Mouse (Mus musculus) heart, embryonic 11.5 days (tissue): ENCODE results near the gene Wfdc3. TPM values are rescaled to one million over a fixed set of nuclear protein-coding genes. Genes with fewer than 3 reads are reported as not detected.

Experiments used
- ATAC-seq: fragments of 200-750 bp; cut with Nextera tagmentation; replicated peaks from 2 replicates; pipeline ENCODE4 v1.8.0; 2017; ENCODE audit warnings: moderate library complexity; ENCODE audit not compliant: insufficient number of reproducible peaks, low FRiP score, low TSS enrichment
- H3K27ac ChIP-seq: fragments of 300-500 bp; sonication (generic); 2 replicates; pipeline ENCODE4 v1.5.1; 2014; ENCODE audit warnings: mild to moderate bottlenecking, low read depth, low read length
- H3K27me3 ChIP-seq: fragments of 300-500 bp; sonication (generic); 2 replicates; pipeline ENCODE4 v1.6.1; 2014; ENCODE audit warnings: mild to moderate bottlenecking, low read length, mixed read lengths; ENCODE audit not compliant: control insufficient read depth, insufficient read depth
- H3K36me3 ChIP-seq: fragments of 300-500 bp; sonication (generic); 2 replicates; pipeline ENCODE4 v1.6.1; 2014; ENCODE audit warnings: mild to moderate bottlenecking, low read length, moderate library complexity, mixed read lengths; ENCODE audit not compliant: control insufficient read depth, insufficient read depth
- H3K4me1 ChIP-seq: fragments of 300-500 bp; sonication (generic); 2 replicates; pipeline ENCODE4 v1.6.1; 2014; ENCODE audit warnings: low read length; ENCODE audit not compliant: control insufficient read depth, insufficient read depth
- H3K4me2 ChIP-seq: fragments of 300-500 bp; sonication (generic); 2 replicates; pipeline ENCODE4 v1.6.1; 2014; ENCODE audit warnings: mild to moderate bottlenecking, moderate library complexity
- H3K4me3 ChIP-seq: fragments of 300-500 bp; sonication (generic); 2 replicates; pipeline ENCODE4 v1.5.1; 2014; ENCODE audit warnings: low read depth, low read length
- H3K9ac ChIP-seq: fragments of 300-500 bp; sonication (generic); 2 replicates; pipeline ENCODE4 v1.6.1; 2014; ENCODE audit warnings: mild to moderate bottlenecking, low read depth, low read length, moderate library complexity
- H3K9me3 ChIP-seq: fragments of 300-500 bp; sonication (generic); replicated peaks from 2 replicates; pipeline ENCODE4 v1.6.1; 2016; ENCODE audit warnings: low read length; ENCODE audit not compliant: control insufficient read depth
- WGBS: fragments of 180-500 bp; shearing (Covaris S2); extraction: QIAGEN DNeasy Blood & Tissue Kit; methylation state at CpG from one replicate; pipeline ENCODE4 v1.1.7; 2014; ENCODE audit not compliant: insufficient replicate concordance; 5-methylcytosine and 5-hydroxymethylcytosine counted together
- polyA plus RNA-seq: library from polyadenylated mRNA; unstranded; fragments of >200 nt; fragmentation: Nextera tagmentation; extraction: Ambion mirVana; gene quantifications from 2 replicates; pipeline ENCODE4 v1.2.1, GENCODE M21; 2014

The Wfdc3 gene
- polyA plus RNA-seq, 1 experiment from 2014 or later: 0.19 TPM

DNA sequence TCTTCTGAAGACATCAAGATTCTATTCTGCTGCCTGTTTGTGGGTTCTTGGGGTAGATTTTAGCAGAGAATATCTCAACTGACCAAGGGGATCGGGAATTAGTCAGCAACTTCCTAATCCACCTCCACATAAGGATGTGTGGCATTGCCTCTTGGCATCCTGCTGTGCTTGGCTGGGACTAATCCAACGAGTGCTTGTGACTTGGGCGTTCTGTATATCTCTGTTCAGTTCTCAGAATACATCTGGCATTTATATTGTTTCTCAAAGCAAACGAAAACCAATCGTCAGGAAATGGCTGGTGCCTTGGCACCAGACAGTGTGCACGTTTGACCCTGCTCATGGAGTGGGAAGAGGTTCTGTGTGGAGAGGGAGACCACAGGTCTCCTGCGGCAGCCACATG lies 5.9 kb downstream of the Wfdc3 start:
- 53% methylated on average over 7 of the region's 7 CpGs for WGBS
- Histone ChIP-seq H3K36me3 (no peaks in the 10 kb centered on the region), H3K4me2 (no peak overlapping the region), H3K9me3 (no peaks in the 10 kb centered on the region), H3K4me1 (peaks cover under 1% of the 10 kb centered on the region; the same call in 1 of the 2 replicates), H3K27ac (no peak overlapping the region), H3K4me3 (no peak overlapping the region), H3K27me3 (no peaks in the 10 kb centered on the region), H3K9ac (no peak overlapping the region)
- ATAC-seq: no peak

DNA sequence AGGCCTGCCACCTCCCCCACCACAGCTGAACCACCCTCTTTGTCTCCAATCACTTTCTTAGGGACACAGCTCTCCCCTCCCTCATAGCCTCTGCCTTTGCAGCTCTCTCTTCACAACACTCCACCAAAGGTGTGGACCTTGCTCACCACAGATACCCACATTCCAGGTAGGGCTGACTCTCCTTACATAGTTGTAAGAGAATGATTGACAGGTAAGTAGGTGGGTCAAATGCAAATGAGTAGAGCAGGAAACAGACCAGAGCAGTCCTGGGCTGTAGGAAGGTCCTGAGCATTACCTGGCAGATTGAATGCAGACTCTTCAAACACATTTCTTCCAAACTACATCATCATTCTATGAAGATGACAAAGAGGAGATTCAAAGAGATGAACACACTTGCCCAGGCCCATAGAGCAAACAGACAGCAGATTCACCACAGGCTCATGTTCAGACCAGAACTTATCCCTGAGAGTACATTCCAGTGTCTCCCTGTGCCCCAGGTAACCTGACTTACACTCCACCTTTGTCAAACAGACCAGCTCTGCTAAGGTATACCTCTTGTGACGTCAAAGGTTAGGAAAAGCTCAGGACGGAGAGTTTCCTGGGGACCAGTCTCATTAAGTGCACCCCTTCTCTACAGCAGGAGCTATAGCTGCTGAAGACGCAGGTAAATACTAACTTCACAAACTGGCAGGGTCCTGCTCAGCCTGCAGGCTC lies 8.2 kb downstream of the Wfdc3 start:
- H3K36me3 ChIP-seq: no peaks in the 10 kb centered on the region
- H3K4me1 ChIP-seq: no peaks in the 10 kb centered on the region
- no peaks in the 10 kb centered on the region for H3K9me3 ChIP-seq
- H3K9ac ChIP-seq: no peak overlapping the region
- 68% methylated on average over 3 of the region's 3 CpGs for WGBS
- H3K27me3 ChIP-seq: no peaks in the 10 kb centered on the region
- no peak for ATAC-seq
- H3K4me3 ChIP-seq: no peak overlapping the region
- H3K27ac ChIP-seq: no peak overlapping the region
- no peak overlapping the region for H3K4me2 ChIP-seq

DNA sequence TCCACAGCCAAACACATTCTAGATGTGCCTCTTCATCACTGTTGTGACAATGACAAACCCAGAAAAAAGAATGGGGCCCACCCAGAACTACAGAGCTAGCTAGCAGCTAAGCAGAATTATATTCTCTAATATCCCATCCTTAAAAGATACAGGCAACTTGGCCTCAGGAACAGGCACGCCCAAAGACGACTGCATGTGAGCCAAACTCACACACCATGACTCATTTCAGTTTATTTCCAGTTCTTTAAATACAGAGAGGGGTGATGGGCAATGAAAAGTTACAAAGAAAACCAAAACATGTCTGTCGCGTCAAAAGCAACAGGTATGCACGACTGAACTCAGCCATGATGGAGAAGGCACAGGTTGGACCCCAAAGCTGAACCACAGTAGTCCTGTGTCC lies 10.3 kb downstream of the Wfdc3 start:
- no peaks in the 10 kb centered on the region for H3K36me3 ChIP-seq
- H3K4me2 ChIP-seq: no peak overlapping the region
- WGBS: 78% methylated on average over 5 of the region's 5 CpGs
- H3K9ac ChIP-seq: no peak overlapping the region
- ATAC-seq: no peak
- no peaks in the 10 kb centered on the region for H3K4me1 ChIP-seq
- no peak overlapping the region for H3K27ac ChIP-seq
- no peak overlapping the region for H3K4me3 ChIP-seq
- H3K27me3 ChIP-seq: no peaks in the 10 kb centered on the region
- H3K9me3 ChIP-seq: no peaks in the 10 kb centered on the region

DNA sequence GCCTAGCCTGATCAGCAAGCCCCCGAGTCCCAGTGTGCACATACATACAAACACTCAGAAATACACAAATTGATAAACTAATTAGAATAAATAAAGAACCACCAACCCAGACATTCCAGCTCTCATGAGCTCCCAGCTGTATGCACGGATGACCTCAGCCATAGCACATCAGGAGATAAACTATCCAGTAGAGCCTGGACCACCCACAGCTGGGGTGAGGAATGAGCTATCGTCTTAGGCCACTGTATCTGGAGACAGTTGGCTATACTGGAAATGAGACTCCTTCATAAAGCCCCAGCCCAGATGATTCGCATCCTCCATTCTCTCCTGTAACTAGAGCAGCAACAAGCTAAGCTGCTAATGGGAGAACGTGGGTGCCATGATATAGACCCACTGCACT lies 10.9 kb downstream of the Wfdc3 start:
- no peak overlapping the region for H3K27ac ChIP-seq
- 68% methylated on average over 5 of the region's 5 CpGs for WGBS
- H3K9ac ChIP-seq: no peak overlapping the region
- H3K4me3 ChIP-seq: no peak overlapping the region
- no peak overlapping the region for H3K4me2 ChIP-seq
- no peaks in the 10 kb centered on the region for H3K36me3 ChIP-seq
- no peaks in the 10 kb centered on the region for H3K9me3 ChIP-seq
- no peaks in the 10 kb centered on the region for H3K4me1 ChIP-seq
- no peaks in the 10 kb centered on the region for H3K27me3 ChIP-seq
- no peak for ATAC-seq

DNA sequence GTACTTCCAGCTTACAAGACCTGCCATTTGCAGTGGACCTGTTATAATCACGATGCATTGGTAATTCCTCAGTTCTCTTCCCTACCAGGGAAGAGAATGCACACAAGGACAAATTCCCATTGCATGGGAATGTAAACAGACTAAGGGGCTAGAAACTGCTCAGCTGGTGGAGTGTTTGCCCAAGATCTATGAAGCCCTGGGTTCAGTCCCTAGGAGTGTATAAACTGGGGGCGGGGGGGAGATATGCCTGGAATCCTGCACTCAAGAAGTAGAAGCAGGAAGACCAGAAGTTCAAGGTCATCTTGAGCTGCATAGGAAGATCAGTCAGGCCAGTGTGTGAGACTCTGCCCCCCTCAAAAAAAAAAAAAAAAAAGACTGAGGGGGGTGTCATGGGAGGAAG lies 12.5 kb downstream of the Wfdc3 start:
- Histone ChIP-seq H3K9ac (no peak overlapping the region), H3K27ac (no peak overlapping the region), H3K36me3 (no peaks in the 10 kb centered on the region), H3K4me1 (no peaks in the 10 kb centered on the region), H3K4me3 (no peak overlapping the region), H3K9me3 (no peaks in the 10 kb centered on the region), H3K4me2 (no peak overlapping the region), H3K27me3 (no peaks in the 10 kb centered on the region)
- ATAC-seq: no peak
- 75% methylated on average over 2 of the region's 2 CpGs for WGBS

DNA sequence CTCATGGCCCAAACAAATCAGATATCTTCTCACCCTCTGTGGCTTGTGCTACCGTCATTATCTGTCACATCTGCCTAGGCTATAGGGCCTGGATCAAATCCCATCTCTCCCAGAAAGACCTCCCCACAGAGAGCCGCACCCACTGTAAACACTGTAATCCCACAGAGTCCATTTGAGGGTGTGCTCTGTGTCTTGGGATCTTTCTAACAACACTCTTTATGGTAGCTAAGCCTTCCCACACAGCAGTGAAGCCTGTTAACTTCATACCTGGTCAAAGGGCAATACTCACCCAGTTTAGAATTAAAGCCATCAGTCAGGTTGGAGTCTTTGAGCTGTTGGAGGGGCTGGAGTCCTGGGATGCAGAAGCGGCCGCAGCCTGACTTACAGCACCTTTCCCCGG lies 14.0 kb downstream of the Wfdc3 start:
- no peak overlapping the region for H3K27ac ChIP-seq
- H3K4me2 ChIP-seq: no peak overlapping the region
- no peak overlapping the region for H3K4me3 ChIP-seq
- no peak for ATAC-seq
- no peak overlapping the region for H3K9ac ChIP-seq
- no peaks in the 10 kb centered on the region for H3K36me3 ChIP-seq
- no peaks in the 10 kb centered on the region; the same call in 1 of the 2 replicates for H3K27me3 ChIP-seq
- no peaks in the 10 kb centered on the region for H3K4me1 ChIP-seq
- no peaks in the 10 kb centered on the region for H3K9me3 ChIP-seq
- 63% methylated on average over 5 of the region's 5 CpGs for WGBS

DNA sequence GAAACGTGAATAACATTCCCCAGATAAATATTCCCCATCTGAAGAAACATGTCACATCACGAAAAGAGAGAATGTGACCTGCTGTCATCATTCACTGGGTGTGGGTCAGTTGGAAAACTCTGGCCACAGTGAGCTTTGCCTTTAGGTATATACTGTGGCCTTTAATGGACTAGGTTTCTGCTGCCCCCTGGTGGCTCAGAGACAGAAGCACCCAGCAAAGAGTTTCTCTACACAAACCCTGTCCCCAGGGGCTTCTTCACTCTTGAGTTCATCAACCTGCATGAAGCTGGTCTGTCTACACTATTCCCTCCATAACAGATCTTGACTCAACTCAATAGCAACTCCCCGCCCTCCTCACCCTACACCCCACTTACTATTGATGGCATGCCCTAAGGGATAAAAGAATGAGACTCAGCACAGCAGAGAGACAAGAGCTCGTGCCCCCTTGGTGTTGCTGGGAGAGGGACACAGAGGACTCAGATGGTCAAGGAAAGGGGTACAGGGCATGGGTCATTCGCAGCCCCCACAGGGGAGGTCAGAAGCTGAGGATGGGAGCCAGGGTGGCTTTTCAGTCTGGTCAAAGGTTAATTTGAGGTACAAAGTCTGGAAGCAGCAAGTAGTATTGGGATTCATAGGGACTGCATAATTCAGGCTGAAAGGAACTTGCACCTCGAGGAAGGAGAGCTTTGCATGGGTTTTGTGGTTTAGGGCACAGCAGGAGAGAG lies 19.7 kb downstream of the Wfdc3 start:
- no peaks in the 10 kb centered on the region; the same call in 1 of the 2 replicates for H3K27me3 ChIP-seq
- no peak overlapping the region for H3K4me3 ChIP-seq
- H3K4me1 ChIP-seq: no peaks in the 10 kb centered on the region
- no peak overlapping the region for H3K27ac ChIP-seq
- no peaks in the 10 kb centered on the region for H3K36me3 ChIP-seq
- no peak overlapping the region for H3K9ac ChIP-seq
- H3K9me3 ChIP-seq: no peaks in the 10 kb centered on the region
- 23% methylated on average over 6 of the region's 6 CpGs for WGBS
- ATAC-seq: peak; percentile 52; the same call in 1 of the 2 replicates
- no peak overlapping the region for H3K4me2 ChIP-seq

DNA sequence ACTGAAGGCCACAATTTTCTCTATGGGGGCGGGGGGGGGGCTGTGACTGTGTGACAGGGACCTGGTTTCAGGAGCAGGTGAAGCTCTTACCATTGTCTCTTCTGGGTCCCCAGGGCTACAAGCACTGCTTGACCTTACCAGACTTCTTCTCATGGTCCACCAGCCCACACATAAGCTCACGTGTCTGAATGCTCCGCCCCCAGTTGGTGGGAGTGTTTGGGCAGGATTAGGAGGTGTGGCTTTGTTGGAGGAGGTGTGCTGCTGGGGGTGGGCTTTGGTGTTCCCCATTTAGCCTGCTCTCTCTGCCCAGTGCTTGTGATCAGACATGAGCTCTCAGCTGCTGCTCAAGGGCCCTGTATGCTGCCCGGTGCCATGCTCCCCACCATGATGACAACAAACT lies 22.5 kb downstream of the Wfdc3 start:
- no peak overlapping the region for H3K9ac ChIP-seq
- no peak overlapping the region for H3K4me3 ChIP-seq
- H3K36me3 ChIP-seq: no peaks in the 10 kb centered on the region
- 58% methylated on average over 4 of the region's 4 CpGs for WGBS
- no peak overlapping the region for H3K4me2 ChIP-seq
- no peak overlapping the region for H3K27ac ChIP-seq
- no peaks in the 10 kb centered on the region; the same call in 1 of the 2 replicates for H3K27me3 ChIP-seq
- no peaks in the 10 kb centered on the region for H3K9me3 ChIP-seq
- ATAC-seq: no peak
- no peaks in the 10 kb centered on the region for H3K4me1 ChIP-seq
